Mouse (Mus musculus): ENCODE measurements around the gene Fto. TPM values are rescaled to one million over a fixed set of nuclear protein-coding genes. Genes with fewer than 3 reads are reported as not detected.

Fto gene
- polyA plus RNA-seq, 1 experiment, result 151 TPM

DNA sequence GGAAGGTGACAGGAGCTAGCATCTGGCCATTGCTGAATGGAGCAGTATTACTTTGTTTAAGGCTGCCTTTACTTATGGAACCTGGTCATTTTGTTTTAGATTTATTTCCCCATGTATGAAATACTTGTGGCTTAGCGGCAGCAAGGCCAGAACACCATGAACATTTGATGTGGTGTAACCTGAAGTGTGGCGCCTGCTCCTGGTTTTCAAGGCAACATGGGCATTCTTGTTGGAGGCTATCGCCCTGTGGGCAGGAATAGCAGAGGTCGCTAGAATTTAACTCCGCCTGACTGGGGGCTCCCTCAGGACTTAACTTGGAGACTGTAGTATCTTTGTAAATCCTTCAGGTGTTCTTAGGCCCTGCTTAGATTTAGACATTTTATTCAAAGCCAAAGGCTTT lies 132.7 kb downstream of the Fto start:
- H3K4me1 ChIP-seq (ENCODE audit: control insufficient read depth, insufficient read depth, low read length), result no peaks in the 10 kb centered on the region
- TF ChIP-seq POLR2A (IDR thresholded peaks at IDR 0.05; ENCODE audit: borderline replicate concordance, insufficient read depth, low read length) (no peak), CTCF (IDR thresholded peaks at IDR 0.05; ENCODE audit: borderline replicate concordance, insufficient read depth, low read depth, low read length) (no peak)

DNA sequence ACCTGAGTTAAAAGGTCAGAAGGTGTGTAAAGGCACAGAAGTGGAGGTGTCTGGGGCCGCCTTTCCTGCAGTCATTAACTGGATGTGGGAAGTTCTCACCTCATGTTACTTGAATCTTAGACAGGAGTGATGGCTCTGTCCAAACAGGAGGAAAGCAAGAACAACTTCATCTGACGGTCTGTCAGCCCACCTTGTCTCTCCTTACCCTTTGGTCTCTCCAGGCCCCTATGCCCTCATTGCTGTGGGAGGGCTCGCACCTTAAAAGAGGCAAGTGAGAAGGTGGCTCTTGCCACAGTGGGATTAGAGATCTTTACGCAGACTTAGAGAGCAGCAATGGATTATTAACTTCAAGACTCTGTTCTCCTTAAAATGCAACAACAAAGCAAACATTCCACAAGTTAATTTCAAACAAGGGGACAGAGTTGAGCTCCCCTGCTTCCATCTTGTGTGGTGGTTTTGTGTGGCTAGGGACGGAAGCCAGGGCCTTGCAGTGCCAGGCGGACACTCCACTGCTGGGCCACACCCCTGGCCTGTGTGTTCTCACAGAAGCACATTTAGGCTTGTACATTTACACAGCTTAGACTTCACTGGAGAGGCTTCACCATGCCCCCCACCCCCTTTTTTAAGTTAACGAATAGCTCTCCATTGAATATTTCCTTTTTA lies 135.5 kb downstream of the Fto start:
- no peak for TF ChIP-seq CTCF (IDR thresholded peaks at IDR 0.05; ENCODE audit: borderline replicate concordance, insufficient read depth, low read depth, low read length)
- TF ChIP-seq POLR2A (IDR thresholded peaks at IDR 0.05; ENCODE audit: borderline replicate concordance, insufficient read depth, low read length), result no peak
- H3K27ac ChIP-seq (ENCODE audit: insufficient read depth, low read length), result no peak overlapping the region
- no peak overlapping the region for H3K4me3 ChIP-seq (replicated peaks; ENCODE audit: insufficient read depth, low read depth, low read length)
- DNase-seq, result no peak
- WGBS, result 93% methylated on average over 7 of the region's 7 CpGs
- no peaks in the 10 kb centered on the region for H3K4me1 ChIP-seq (ENCODE audit: control insufficient read depth, insufficient read depth, low read length)
- H3K27me3 ChIP-seq (ENCODE audit: control insufficient read depth, insufficient read depth, low read length), result no peaks in the 10 kb centered on the region

More for the DNA sequence above, 132.7 kb downstream of the Fto start:
- Histone ChIP-seq H3K4me3 (replicated peaks; ENCODE audit: insufficient read depth, low read depth, low read length) (no peak overlapping the region), H3K27me3 (ENCODE audit: control insufficient read depth, insufficient read depth, low read length) (no peaks in the 10 kb centered on the region), H3K27ac (ENCODE audit: insufficient read depth, low read length) (no peak overlapping the region)
- no peak for DNase-seq
- 93% methylated on average over 5 of the region's 5 CpGs for WGBS

DNA sequence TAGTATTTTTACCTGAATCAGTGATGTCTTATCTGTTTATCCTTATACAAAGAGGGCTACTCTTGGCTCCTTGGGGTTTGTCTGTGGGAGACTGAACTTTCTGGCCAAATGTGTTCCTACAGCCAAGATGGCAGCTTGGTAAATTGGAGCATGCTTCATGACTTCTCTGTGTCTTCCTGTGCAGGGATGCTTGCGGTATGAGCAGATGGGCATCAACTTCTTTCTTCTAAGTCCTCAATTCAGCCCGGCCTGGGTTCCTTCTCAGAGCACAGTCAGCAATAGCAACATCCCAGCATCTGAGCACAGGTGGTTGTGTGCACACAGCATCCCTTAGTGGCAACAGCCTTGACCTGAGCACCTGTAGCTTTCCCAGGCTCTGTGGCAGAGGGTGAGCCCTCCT lies 141.6 kb downstream of the Fto start:
- DNase-seq, result no peak
- WGBS, result 62% methylated on average over 2 of the region's 2 CpGs
- Histone ChIP-seq H3K4me3 (replicated peaks; ENCODE audit: insufficient read depth, low read depth, low read length) (no peak overlapping the region), H3K4me1 (ENCODE audit: control insufficient read depth, insufficient read depth, low read length) (no peaks in the 10 kb centered on the region; the same call in 1 of the 2 replicates), H3K27ac (ENCODE audit: insufficient read depth, low read length) (no peak overlapping the region), H3K27me3 (ENCODE audit: control insufficient read depth, insufficient read depth, low read length) (no peaks in the 10 kb centered on the region)
- TF ChIP-seq CTCF (IDR thresholded peaks at IDR 0.05; ENCODE audit: borderline replicate concordance, insufficient read depth, low read depth, low read length) (no peak), POLR2A (IDR thresholded peaks at IDR 0.05; ENCODE audit: borderline replicate concordance, insufficient read depth, low read length) (no peak)

DNA sequence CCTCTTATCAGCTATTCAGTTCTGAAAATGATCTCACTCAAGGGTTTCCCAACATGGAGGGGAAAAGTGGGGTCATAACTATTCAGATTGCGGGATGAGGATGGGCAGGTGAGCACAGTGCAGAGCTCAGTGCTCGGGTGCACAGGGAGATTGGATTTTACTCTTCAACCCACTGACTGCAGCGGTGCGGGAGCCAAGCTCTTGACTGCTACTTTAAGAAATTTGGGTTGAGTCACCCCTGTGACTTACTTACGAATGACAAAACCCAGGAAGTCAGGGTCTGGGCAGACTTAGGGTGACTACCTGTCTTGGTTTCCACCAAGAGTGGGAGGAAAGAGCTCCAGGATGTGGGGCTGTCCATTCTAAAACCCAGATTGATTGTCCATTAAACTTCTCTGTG lies 142.3 kb downstream of the Fto start:
- no peak for TF ChIP-seq CTCF (IDR thresholded peaks at IDR 0.05; ENCODE audit: borderline replicate concordance, insufficient read depth, low read depth, low read length)
- TF ChIP-seq POLR2A (IDR thresholded peaks at IDR 0.05; ENCODE audit: borderline replicate concordance, insufficient read depth, low read length), result no peak
- Histone ChIP-seq H3K27ac (ENCODE audit: insufficient read depth, low read length) (no peak overlapping the region), H3K4me3 (replicated peaks; ENCODE audit: insufficient read depth, low read depth, low read length) (no peak overlapping the region), H3K27me3 (ENCODE audit: control insufficient read depth, insufficient read depth, low read length) (no peaks in the 10 kb centered on the region), H3K4me1 (ENCODE audit: control insufficient read depth, insufficient read depth, low read length) (no peaks in the 10 kb centered on the region; the same call in 1 of the 2 replicates)
- 95% methylated on average over 5 of the region's 5 CpGs for whole genome bisulfite sequencing
- no peak for DNase-seq

DNA sequence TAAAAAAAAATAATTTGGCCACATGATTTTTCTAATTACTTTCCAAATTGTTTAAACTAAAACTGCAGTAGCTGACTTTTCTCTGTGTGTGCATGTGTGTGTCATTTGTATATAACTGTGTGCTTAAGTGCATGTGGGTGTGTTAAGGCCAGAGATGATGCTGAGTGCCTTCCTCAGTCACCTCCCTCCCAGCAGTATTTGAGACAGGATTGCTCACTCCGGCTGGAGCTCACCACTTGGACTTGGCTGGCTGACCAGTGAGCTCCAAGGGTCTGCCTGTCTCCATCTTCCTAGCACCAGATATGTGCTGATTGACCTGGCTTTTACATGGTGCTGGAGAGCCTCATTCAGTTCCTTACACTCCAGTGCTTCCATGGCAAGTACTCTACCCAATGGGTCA lies 144.7 kb downstream of the Fto start:
- Histone ChIP-seq H3K4me1 (ENCODE audit: control insufficient read depth, insufficient read depth, low read length) (no peaks in the 10 kb centered on the region; the same call in 1 of the 2 replicates), H3K4me3 (replicated peaks; ENCODE audit: insufficient read depth, low read depth, low read length) (no peak overlapping the region), H3K27me3 (ENCODE audit: control insufficient read depth, insufficient read depth, low read length) (no peaks in the 10 kb centered on the region), H3K27ac (ENCODE audit: insufficient read depth, low read length) (no peak overlapping the region)
- 28% methylated on average over 1 of the region's 1 CpGs for WGBS
- DNase-seq, result no peak
- TF ChIP-seq CTCF (IDR thresholded peaks at IDR 0.05; ENCODE audit: borderline replicate concordance, insufficient read depth, low read depth, low read length) (no peak), POLR2A (IDR thresholded peaks at IDR 0.05; ENCODE audit: borderline replicate concordance, insufficient read depth, low read length) (no peak)

DNA sequence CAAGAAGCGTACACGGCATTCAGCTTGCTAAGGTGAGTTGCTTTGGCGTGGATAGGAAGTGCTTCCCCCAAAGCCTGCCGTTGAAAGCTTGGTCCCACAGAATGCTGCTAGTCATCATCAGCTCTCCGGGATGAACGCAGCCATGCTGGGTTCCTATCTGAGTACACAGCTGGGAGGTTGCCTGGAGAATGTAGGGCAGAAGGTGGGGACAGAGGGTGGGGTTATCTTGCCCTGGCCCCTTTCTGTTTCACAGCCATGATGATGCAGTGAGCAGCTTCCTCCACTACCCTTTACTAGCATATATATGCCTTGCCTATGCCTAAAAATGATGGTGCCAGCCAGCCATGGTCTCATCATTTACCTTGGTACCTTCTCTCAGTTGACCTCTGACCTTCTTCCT lies 147.6 kb downstream of the Fto start:
- DNase-seq, result no peak
- TF ChIP-seq CTCF (IDR thresholded peaks at IDR 0.05; ENCODE audit: borderline replicate concordance, insufficient read depth, low read depth, low read length), result no peak
- WGBS, result 86% methylated on average over 6 of the region's 6 CpGs
- H3K4me3 ChIP-seq (replicated peaks; ENCODE audit: insufficient read depth, low read depth, low read length), result no peak overlapping the region
- H3K27me3 ChIP-seq (ENCODE audit: control insufficient read depth, insufficient read depth, low read length), result no peaks in the 10 kb centered on the region
- H3K27ac ChIP-seq (ENCODE audit: insufficient read depth, low read length), result no peak overlapping the region
- H3K4me1 ChIP-seq (ENCODE audit: control insufficient read depth, insufficient read depth, low read length), result no peaks in the 10 kb centered on the region

DNA sequence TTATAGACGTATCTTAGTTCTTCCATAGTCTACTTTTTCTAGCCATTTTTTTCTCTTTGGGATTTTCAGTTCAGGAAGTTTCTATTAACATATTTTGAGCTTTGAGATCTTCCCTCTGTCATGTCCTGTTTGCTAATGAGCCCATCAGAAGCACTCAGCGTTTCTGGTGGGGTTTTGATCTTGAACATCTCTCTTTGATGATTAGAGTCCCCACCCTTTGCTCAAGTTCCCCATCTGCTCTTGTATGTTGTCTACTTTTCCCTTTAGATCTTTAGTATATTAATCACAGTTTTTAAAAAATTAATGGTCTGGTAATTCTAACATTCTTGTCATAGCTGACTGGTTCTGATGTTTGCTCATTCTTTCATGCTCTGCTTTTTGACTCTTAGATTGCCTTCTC lies 150.4 kb downstream of the Fto start:
- WGBS, result 72% methylated on average over 2 of the region's 2 CpGs
- no peak for TF ChIP-seq POLR2A (IDR thresholded peaks at IDR 0.05; ENCODE audit: borderline replicate concordance, insufficient read depth, low read length)
- no peak for TF ChIP-seq CTCF (IDR thresholded peaks at IDR 0.05; ENCODE audit: borderline replicate concordance, insufficient read depth, low read depth, low read length)

DNA sequence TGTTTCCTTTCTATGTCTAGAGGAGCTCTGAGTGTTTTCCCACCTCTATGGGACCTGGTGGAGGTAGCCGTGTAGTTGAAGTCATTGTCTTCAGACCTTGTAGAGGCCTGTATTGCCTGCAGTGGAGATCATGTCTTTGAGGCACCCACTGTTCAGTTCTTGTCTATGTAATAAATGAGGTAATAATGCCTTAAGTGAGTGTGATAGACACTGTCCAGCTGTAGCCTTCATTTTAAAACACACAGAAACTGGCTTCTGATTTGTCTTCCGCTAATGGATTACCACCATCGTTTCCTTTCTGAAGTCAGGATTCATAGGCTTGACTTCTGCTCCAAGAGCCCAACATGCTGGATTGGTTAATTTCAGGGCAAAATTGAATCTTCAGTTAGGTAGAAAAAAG lies 154.1 kb downstream of the Fto start:
- 95% methylated on average over 3 of the region's 3 CpGs for WGBS
- TF ChIP-seq CTCF (IDR thresholded peaks at IDR 0.05; ENCODE audit: borderline replicate concordance, insufficient read depth, low read depth, low read length), result no peak
- no peak for TF ChIP-seq POLR2A (IDR thresholded peaks at IDR 0.05; ENCODE audit: borderline replicate concordance, insufficient read depth, low read length)
- no peak for DNase-seq
- H3K4me1 ChIP-seq (ENCODE audit: control insufficient read depth, insufficient read depth, low read length), result no peaks in the 10 kb centered on the region; the same call in 1 of the 2 replicates
- no peaks in the 10 kb centered on the region for H3K27me3 ChIP-seq (ENCODE audit: control insufficient read depth, insufficient read depth, low read length)
- H3K4me3 ChIP-seq (replicated peaks; ENCODE audit: insufficient read depth, low read depth, low read length), result no peak overlapping the region
- H3K27ac ChIP-seq (ENCODE audit: insufficient read depth, low read length), result no peak overlapping the region

More for the DNA sequence above, 150.4 kb downstream of the Fto start:
- Histone ChIP-seq H3K4me1 (ENCODE audit: control insufficient read depth, insufficient read depth, low read length) (no peaks in the 10 kb centered on the region; the same call in 1 of the 2 replicates), H3K27ac (ENCODE audit: insufficient read depth, low read length) (no peak overlapping the region), H3K4me3 (replicated peaks; ENCODE audit: insufficient read depth, low read depth, low read length) (no peak overlapping the region), H3K27me3 (ENCODE audit: control insufficient read depth, insufficient read depth, low read length) (no peaks in the 10 kb centered on the region)
- DNase-seq, result no peak
